Mouse (Mus musculus): ENCODE measurements around the gene Tbrg1. TPM values are rescaled to one million over a fixed set of nuclear protein-coding genes. Genes with fewer than 3 reads are reported as not detected.

The Tbrg1 gene
- polyA plus RNA-seq, 1 experiment: 89.7 TPM

DNA sequence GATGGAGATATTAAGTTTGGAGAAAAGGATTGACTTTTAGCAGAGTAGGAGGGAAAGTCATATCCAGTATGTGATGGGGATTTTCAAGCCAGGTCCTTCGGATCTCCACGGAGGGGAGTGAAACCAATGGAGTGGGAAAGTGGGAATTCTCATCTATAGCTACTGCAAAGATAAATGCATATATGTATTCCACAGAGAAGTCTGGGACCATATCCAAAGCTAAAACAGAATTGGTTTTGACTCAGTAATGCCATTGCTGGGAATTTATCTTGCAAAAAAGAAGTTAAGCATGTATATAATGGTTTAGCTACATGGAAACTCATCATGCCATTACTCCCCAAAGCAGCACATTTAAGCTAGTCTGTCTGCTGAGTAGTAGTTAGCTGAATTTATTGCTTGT is 24.8 kb downstream of the Tbrg1 start:
- Histone ChIP-seq H3K4me3 (ENCODE audit: insufficient read depth, poor library complexity, severe bottlenecking) (no peak overlapping the region), H3K79me2 (ENCODE audit: control insufficient read depth, insufficient read depth) (no peaks in the 10 kb centered on the region), H3ac (ENCODE audit: control insufficient read depth, insufficient read length, low read depth) (no peak overlapping the region), H3K79me3 (ENCODE audit: low read depth) (no peaks in the 10 kb centered on the region), H3K36me3 (ENCODE audit: control insufficient read depth, insufficient read depth) (no peaks in the 10 kb centered on the region), H3K27me3 (ENCODE audit: control insufficient read depth, insufficient read depth, insufficient read length) (no peaks in the 10 kb centered on the region)
- TF ChIP-seq USF1 (IDR thresholded peaks at IDR 0.05; ENCODE audit: low read depth): no peak

DNA sequence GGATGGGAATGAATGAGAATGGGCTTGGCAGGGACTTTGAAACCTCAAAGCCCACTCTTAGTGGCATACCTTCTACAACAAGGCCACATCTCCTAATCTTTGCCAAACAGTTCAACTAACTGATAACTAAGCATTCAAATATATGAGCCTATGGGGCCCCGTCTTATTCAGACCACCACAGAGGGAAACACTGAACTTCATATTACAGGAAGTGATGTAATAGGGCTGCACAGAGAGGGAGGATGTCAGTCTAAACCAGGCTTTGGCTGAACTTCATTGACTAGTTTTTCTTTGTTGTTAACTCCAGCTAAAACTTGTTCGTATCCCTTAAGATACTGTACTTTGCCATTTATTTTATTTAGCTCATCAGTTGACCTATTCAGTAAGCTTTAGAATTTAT is 27.2 kb downstream of the Tbrg1 start:
- H3K79me2 ChIP-seq (ENCODE audit: control insufficient read depth, insufficient read depth): no peaks in the 10 kb centered on the region
- no peaks in the 10 kb centered on the region for H3K79me3 ChIP-seq (ENCODE audit: low read depth)
- no peaks in the 10 kb centered on the region for H3K36me3 ChIP-seq (ENCODE audit: control insufficient read depth, insufficient read depth)
- no peak overlapping the region for H3K4me3 ChIP-seq (ENCODE audit: insufficient read depth, poor library complexity, severe bottlenecking)
- no peaks in the 10 kb centered on the region for H3K27me3 ChIP-seq (ENCODE audit: control insufficient read depth, insufficient read depth, insufficient read length)
- TF ChIP-seq FOSL1 (IDR thresholded peaks at IDR 0.05; ENCODE audit: insufficient read depth, low read length, poor library complexity, severe bottlenecking) (no peak), CTCF (IDR thresholded peaks at IDR 0.05; ENCODE audit: control insufficient read depth, insufficient read depth, insufficient read length) (no peak), MAX (IDR thresholded peaks at IDR 0.05) (no peak), USF1 (IDR thresholded peaks at IDR 0.05; ENCODE audit: low read depth) (no peak)
- no peak overlapping the region for H3ac ChIP-seq (ENCODE audit: control insufficient read depth, insufficient read length, low read depth)

DNA sequence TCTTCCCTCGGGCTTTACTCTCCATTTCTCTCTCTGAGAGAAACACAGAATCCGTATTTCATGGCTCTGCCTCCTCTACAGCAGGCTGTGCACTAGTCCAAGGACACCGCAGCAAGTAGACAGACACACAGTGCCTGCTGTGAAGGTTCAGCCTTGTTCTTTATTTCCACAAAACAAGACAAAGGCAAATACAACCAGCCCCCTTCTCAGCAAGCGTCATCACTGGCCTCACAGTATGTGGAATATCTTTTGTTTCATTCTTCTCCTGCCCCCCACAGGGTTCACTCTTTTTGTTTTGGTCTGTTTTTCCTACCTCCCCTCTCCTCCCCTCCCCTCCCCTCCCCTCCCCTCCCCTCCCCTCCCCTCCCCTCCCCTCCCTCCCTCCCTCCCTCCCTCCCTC is 28.5 kb downstream of the Tbrg1 start:
- Histone ChIP-seq H3K36me3 (ENCODE audit: control insufficient read depth, insufficient read depth) (no peaks in the 10 kb centered on the region), H3K79me3 (ENCODE audit: low read depth) (no peaks in the 10 kb centered on the region), H3K27me3 (ENCODE audit: control insufficient read depth, insufficient read depth, insufficient read length) (no peaks in the 10 kb centered on the region), H3K4me3 (ENCODE audit: insufficient read depth, poor library complexity, severe bottlenecking) (no peak overlapping the region), H3ac (ENCODE audit: control insufficient read depth, insufficient read length, low read depth) (no peak overlapping the region), H3K79me2 (ENCODE audit: control insufficient read depth, insufficient read depth) (no peaks in the 10 kb centered on the region)
- TF ChIP-seq USF1 (IDR thresholded peaks at IDR 0.05; ENCODE audit: low read depth): no peak
- TF ChIP-seq MYOG (IDR thresholded peaks at IDR 0.05; ENCODE audit: control insufficient read depth, extremely low read depth, insufficient read length): no peak

DNA sequence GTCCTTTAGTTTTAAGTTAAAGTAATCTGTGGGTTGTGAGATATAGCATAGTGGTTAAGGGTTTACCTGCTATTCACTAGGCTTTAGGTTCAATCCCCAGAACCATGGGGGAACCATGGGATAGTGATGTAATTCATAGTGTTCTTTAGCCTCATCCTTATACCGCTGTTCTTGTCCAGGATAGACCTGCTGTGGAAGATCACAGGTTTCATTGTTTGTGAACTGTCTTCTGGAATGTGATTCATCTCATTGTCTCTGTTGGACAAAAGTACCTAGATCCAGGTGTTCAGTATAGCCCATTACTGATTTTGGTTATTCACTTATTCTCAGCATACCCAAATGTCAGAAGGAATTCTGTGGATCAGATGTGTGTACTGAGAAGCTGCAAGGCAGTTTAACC is 29.8 kb downstream of the Tbrg1 start:
- no peak overlapping the region for H3K4me3 ChIP-seq (ENCODE audit: insufficient read depth, poor library complexity, severe bottlenecking)
- H3K79me3 ChIP-seq (ENCODE audit: low read depth): no peaks in the 10 kb centered on the region
- TF ChIP-seq CTCF (IDR thresholded peaks at IDR 0.05; ENCODE audit: control insufficient read depth, insufficient read depth, insufficient read length) (no peak), CEBPB (IDR thresholded peaks at IDR 0.05; ENCODE audit: low read depth) (no peak), MYOG (IDR thresholded peaks at IDR 0.05; ENCODE audit: control insufficient read depth, extremely low read depth, insufficient read length) (no peak)
- no peaks in the 10 kb centered on the region for H3K27me3 ChIP-seq (ENCODE audit: control insufficient read depth, insufficient read depth, insufficient read length)
- H3ac ChIP-seq (ENCODE audit: control insufficient read depth, insufficient read length, low read depth): no peak overlapping the region
- no peaks in the 10 kb centered on the region for H3K36me3 ChIP-seq (ENCODE audit: control insufficient read depth, insufficient read depth)
- H3K79me2 ChIP-seq (ENCODE audit: control insufficient read depth, insufficient read depth): no peaks in the 10 kb centered on the region

DNA sequence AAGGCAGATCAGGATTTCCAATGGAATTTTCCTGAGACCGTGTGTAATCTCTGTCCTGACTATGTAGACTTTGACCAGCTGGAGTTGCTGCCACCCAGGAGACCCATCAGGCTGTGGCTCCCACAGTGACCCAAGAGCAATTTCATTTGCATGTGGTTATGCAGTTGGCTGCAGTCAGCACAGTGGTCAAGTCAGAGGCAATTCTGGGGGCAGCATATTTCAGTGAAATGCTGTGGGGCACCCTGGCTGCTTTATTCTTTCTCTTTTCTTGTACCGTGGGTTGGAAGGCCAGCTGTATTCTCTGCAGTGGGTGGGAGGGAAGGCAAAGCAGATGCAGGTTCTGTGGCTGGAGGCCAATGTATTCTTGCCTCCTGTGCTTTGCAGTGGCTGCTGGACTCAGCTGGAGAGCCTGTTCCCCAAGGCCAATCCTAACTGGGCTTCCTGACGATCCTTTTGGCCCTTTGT is 31.0 kb downstream of the Tbrg1 start:
- no peak overlapping the region for H3K4me3 ChIP-seq (ENCODE audit: insufficient read depth, poor library complexity, severe bottlenecking)
- H3K36me3 ChIP-seq (ENCODE audit: control insufficient read depth, insufficient read depth): no peaks in the 10 kb centered on the region
- no peaks in the 10 kb centered on the region for H3K79me2 ChIP-seq (ENCODE audit: control insufficient read depth, insufficient read depth)
- no peak overlapping the region for H3ac ChIP-seq (ENCODE audit: control insufficient read depth, insufficient read length, low read depth)
- H3K79me3 ChIP-seq (ENCODE audit: low read depth): no peaks in the 10 kb centered on the region
- no peak for TF ChIP-seq CEBPB (IDR thresholded peaks at IDR 0.05; ENCODE audit: low read depth)
- TF ChIP-seq MYOD1 (IDR thresholded peaks at IDR 0.05; ENCODE audit: control insufficient read depth, insufficient read length, low read depth): no peak
- no peak for TF ChIP-seq MAX (IDR thresholded peaks at IDR 0.05)
- TF ChIP-seq USF1 (IDR thresholded peaks at IDR 0.05; ENCODE audit: low read depth): no peak
- TF ChIP-seq MYOG (IDR thresholded peaks at IDR 0.05; ENCODE audit: control insufficient read depth, extremely low read depth, insufficient read length): no peak
- no peak for TF ChIP-seq CTCF (IDR thresholded peaks at IDR 0.05; ENCODE audit: control insufficient read depth, insufficient read depth, insufficient read length)
- TF ChIP-seq FOSL1 (IDR thresholded peaks at IDR 0.05; ENCODE audit: insufficient read depth, low read length, poor library complexity, severe bottlenecking): no peak
- H3K27me3 ChIP-seq (ENCODE audit: control insufficient read depth, insufficient read depth, insufficient read length): no peaks in the 10 kb centered on the region

DNA sequence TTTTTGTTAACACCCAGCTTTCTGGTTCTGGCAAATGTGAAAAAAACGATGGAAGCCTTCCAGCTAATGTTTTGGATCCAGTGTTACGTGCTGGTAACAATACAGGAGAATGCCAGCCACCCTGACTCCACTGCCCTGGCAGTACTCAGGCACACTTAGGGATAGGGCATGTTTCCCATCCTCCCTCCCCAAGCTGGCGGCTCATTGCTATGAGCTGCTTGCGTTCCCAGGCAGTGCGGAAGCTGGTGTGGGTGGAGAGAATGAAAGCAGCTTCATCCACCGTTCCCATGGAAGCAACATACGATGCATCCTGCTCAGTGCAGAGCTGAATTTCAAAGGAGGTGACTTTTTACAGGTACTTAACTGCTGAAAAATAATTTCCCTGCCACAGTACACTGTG is 31.5 kb downstream of the Tbrg1 start:
- Histone ChIP-seq H3K79me2 (ENCODE audit: control insufficient read depth, insufficient read depth) (no peaks in the 10 kb centered on the region), H3K36me3 (ENCODE audit: control insufficient read depth, insufficient read depth) (no peaks in the 10 kb centered on the region), H3K27me3 (ENCODE audit: control insufficient read depth, insufficient read depth, insufficient read length) (no peaks in the 10 kb centered on the region), H3ac (ENCODE audit: control insufficient read depth, insufficient read length, low read depth) (no peak overlapping the region), H3K4me3 (ENCODE audit: insufficient read depth, poor library complexity, severe bottlenecking) (no peak overlapping the region), H3K79me3 (ENCODE audit: low read depth) (no peaks in the 10 kb centered on the region)
- TF ChIP-seq FOSL1 (IDR thresholded peaks at IDR 0.05; ENCODE audit: insufficient read depth, low read length, poor library complexity, severe bottlenecking) (no peak), USF1 (IDR thresholded peaks at IDR 0.05; ENCODE audit: low read depth) (no peak), MYOG (IDR thresholded peaks at IDR 0.05; ENCODE audit: control insufficient read depth, extremely low read depth, insufficient read length) (no peak), MAX (IDR thresholded peaks at IDR 0.05) (no peak), CTCF (IDR thresholded peaks at IDR 0.05; ENCODE audit: control insufficient read depth, insufficient read depth, insufficient read length) (no peak), CEBPB (IDR thresholded peaks at IDR 0.05; ENCODE audit: low read depth) (no peak), MYOD1 (IDR thresholded peaks at IDR 0.05; ENCODE audit: control insufficient read depth, insufficient read length, low read depth) (no peak)

Measured in C2C12 (cell line).